Mouse (Mus musculus) erythroblast, embryonic 14.5 days (primary cell): ENCODE measurements at regions not wholly inside any gene's neighbourhood (a gene's known extent, or its start where the extent isn't known, plus 50 kb on each side); places are given as distances from the start of the nearest gene placed in this dataset.

Experiments used
- H3K27me3 ChIP-seq: 2 replicates; pipeline ENCODE4 v1.6.1; 2012; ENCODE audit warnings: inconsistent platforms; ENCODE audit not compliant: control insufficient read depth
- H3K36me3 ChIP-seq: 2 replicates; pipeline ENCODE4 v1.6.1; 2012; ENCODE audit warnings: mild to moderate bottlenecking, inconsistent platforms; ENCODE audit not compliant: control insufficient read depth
- H3K4me1 ChIP-seq: 2 replicates; pipeline ENCODE4 v1.6.1; 2012; ENCODE audit warnings: inconsistent platforms; ENCODE audit not compliant: control insufficient read depth
- H3K4me3 ChIP-seq: replicated peaks from 2 replicates; pipeline ENCODE3; 2012; ENCODE audit warnings: moderate library complexity, mild to moderate bottlenecking, inconsistent platforms
- H3K9me3 ChIP-seq: 2 replicates; pipeline ENCODE4 v1.6.1; 2012; ENCODE audit warnings: low read length, inconsistent platforms, mixed read lengths; ENCODE audit not compliant: control insufficient read depth
- GATA1 ChIP-seq: IDR thresholded peaks from 2 replicates; pipeline ENCODE4 v1.6.1; 2012; ENCODE audit warnings: low read length, inconsistent platforms, mixed read lengths
- TAL1 ChIP-seq: IDR thresholded peaks from 3 replicates; pipeline ENCODE4 v1.6.1; 2012; ENCODE audit warnings: low read length, inconsistent platforms, mixed read lengths

DNA sequence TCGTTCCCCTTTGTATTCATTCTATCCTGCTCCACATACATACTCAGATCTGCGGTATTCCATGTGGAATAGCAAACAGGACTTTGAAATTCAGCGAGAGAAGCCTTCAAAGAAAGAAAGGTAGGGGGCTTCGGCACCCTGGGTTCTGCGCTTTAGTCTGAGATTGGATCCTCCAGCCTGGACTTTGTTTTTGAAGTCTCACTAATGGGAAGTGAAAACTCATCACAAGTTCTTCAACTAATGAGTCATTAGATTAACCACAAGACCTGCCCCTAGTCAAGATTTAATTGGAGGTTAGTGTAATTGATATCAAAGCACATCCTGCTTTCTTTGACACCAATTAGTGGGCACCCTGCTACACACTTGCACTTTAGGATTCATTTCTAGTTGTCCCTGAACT, 492.5 kb upstream of the Zfp960 start:
- Histone ChIP-seq H3K4me1 (no peaks in the 10 kb centered on the region), H3K4me3 (no peak overlapping the region), H3K27me3 (no peaks in the 10 kb centered on the region), H3K36me3 (no peaks in the 10 kb centered on the region), H3K9me3 (peaks cover 3% of the 10 kb centered on the region; the same call in 1 of the 2 replicates)
- TF ChIP-seq GATA1 (no peak), TAL1 (no peak)

- Histone ChIP-seq H3K4me3 (no peak overlapping the region), H3K36me3 (no peaks in the 10 kb centered on the region), H3K4me1 (no peaks in the 10 kb centered on the region), H3K9me3 (no peaks in the 10 kb centered on the region), H3K27me3 (no peaks in the 10 kb centered on the region)
- no peak for TF ChIP-seq TAL1
- TF ChIP-seq GATA1, result no peak
Observed at GRCm38 (mm10) chr17:16588791-16589190, 475.1 kb upstream of the Zfp960 start.

DNA sequence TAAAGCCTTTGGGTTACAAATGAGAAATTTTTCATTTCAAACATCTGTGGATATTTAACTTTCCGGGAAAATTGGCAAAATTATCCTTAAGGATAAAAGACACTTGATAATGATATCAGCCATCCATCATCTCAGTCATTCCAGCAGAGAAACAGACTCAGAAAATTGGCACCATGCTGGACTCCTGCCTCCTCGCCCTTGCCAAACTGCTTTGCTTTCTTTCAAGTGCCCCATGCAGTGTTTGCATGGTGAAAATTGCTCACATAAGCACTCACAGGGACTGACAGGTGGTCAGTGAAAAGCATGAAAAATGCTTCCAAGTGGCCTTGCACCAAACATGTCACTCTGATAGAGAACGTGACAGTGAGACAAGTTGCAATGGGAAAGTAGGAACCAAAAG, 464.2 kb upstream of the Zfp960 start:
- TF ChIP-seq GATA1 (no peak), TAL1 (no peak)
- H3K4me3 ChIP-seq, result no peak overlapping the region
- no peaks in the 10 kb centered on the region for H3K27me3 ChIP-seq
- H3K36me3 ChIP-seq, result no peaks in the 10 kb centered on the region
- H3K9me3 ChIP-seq, result no peaks in the 10 kb centered on the region
- no peaks in the 10 kb centered on the region for H3K4me1 ChIP-seq

- Histone ChIP-seq H3K4me3 (no peak overlapping the region), H3K27me3 (no peaks in the 10 kb centered on the region), H3K4me1 (no peaks in the 10 kb centered on the region), H3K36me3 (no peaks in the 10 kb centered on the region), H3K9me3 (no peaks in the 10 kb centered on the region)
- TF ChIP-seq TAL1 (no peak), GATA1 (no peak)
Observed at GRCm38 (mm10) chr17:16612405-16612979, 451.4 kb upstream of the Zfp960 start.

DNA sequence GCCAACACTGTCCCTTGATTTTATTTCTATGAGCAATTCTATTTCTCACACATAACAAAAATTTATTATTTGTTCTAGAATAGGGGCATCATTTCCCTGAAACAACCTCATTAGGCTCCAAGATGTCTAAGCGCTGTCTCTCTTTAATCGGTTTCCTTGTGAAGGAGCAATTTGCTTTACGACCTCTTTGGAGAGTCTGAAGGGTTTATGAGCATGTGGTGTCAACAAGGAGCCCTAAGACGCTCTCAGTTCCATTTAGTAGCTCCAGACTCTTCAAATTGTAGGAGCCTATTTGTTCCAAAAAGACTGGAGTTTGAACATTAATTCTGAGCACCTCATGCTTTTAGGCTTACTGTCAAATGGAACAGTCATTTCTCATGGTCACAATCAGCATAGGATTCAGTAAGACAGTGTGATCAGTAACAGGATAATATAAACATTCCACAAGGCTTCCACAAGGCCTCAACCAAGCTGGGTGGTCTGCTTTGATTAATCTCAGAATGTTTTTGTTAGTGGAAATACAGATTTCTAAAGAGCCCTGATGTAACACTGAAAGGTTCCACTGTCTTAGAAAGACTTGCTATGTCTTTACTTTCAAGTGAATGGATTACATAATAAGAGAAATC, 441.9 kb upstream of the Zfp960 start:
- no peak for TF ChIP-seq TAL1
- no peak for TF ChIP-seq GATA1
- no peaks in the 10 kb centered on the region for H3K27me3 ChIP-seq
- H3K4me1 ChIP-seq, result no peaks in the 10 kb centered on the region

GRCm38 (mm10) chr17:16629854-16630253, 434.1 kb upstream of the Zfp960 start:
- Histone ChIP-seq H3K4me3 (no peak overlapping the region), H3K27me3 (no peaks in the 10 kb centered on the region), H3K9me3 (peaks cover 6% of the 10 kb centered on the region; the same call in 1 of the 2 replicates), H3K4me1 (no peaks in the 10 kb centered on the region), H3K36me3 (no peaks in the 10 kb centered on the region)
- no peak for TF ChIP-seq GATA1
- TF ChIP-seq TAL1, result no peak

More for the DNA sequence above, 441.9 kb upstream of the Zfp960 start:
- no peak overlapping the region for H3K4me3 ChIP-seq
- peaks cover 8% of the 10 kb centered on the region; the same call in 1 of the 2 replicates for H3K9me3 ChIP-seq
- H3K36me3 ChIP-seq, result no peaks in the 10 kb centered on the region

- no peak for TF ChIP-seq TAL1
- TF ChIP-seq GATA1, result no peak
Observed at GRCm38 (mm10) chr17:16633426-16633825, 430.5 kb upstream of the Zfp960 start.

DNA sequence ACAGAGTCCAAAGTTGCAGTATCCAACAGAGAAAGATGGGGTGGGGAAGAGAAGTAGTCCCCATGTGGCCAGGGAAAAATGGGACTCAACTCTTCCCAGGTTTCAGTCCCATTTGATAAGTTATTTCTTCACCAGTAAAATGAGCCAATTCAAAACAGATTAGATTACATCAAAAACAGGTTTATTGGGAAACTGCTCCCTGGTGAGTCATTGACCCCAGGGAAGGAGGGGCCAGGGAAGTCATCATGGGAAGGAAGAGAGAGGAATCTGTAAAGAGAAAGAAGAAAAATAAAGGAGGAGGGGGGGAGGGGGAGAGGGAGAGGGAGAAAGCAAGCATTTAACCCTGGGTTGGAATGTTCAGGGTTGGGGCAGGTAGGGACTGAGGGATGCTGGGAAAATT, 426.4 kb upstream of the Zfp960 start:
- Histone ChIP-seq H3K4me3 (no peak overlapping the region), H3K36me3 (no peaks in the 10 kb centered on the region), H3K27me3 (no peaks in the 10 kb centered on the region), H3K4me1 (no peaks in the 10 kb centered on the region), H3K9me3 (0 out of 2 replicates have a peak, but pooled peaks cover 2% of the 10 kb centered on the region)
- no peak for TF ChIP-seq GATA1
- no peak for TF ChIP-seq TAL1

More at GRCm38 (mm10) chr17:16633426-16633825, 430.5 kb upstream of the Zfp960 start:
- H3K9me3 ChIP-seq, result peaks cover 5% of the 10 kb centered on the region; the same call in 1 of the 2 replicates
- H3K27me3 ChIP-seq, result no peaks in the 10 kb centered on the region
- H3K4me3 ChIP-seq, result no peak overlapping the region
- no peaks in the 10 kb centered on the region for H3K4me1 ChIP-seq
- no peaks in the 10 kb centered on the region for H3K36me3 ChIP-seq

DNA sequence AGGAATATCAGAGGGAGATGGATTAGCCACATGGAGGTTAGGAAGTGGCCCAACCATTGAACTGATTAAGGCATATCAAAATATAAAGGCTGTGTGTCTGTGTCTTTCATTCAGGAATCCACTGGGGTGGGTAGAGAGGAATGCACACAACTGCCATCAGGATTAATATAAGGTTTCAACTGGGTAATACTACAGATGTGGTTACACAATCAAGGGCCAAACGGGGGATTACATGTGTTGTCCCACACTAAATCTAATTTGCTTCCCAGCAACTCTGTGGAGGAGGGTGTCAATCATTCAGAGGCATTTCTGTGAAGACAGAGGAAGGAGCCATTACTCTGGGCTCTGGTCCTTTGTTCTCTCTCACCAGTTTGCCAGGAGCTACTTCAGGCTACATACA, 416.0 kb upstream of the Zfp960 start:
- H3K36me3 ChIP-seq, result no peaks in the 10 kb centered on the region
- H3K27me3 ChIP-seq, result no peaks in the 10 kb centered on the region
- no peaks in the 10 kb centered on the region for H3K4me1 ChIP-seq
- no peaks in the 10 kb centered on the region for H3K9me3 ChIP-seq
- TF ChIP-seq GATA1, result no peak
- TF ChIP-seq TAL1, result no peak
- H3K4me3 ChIP-seq, result no peak overlapping the region
